Mouse (Mus musculus): Measurements from ENCODE around the gene Glyctk.

DNA sequence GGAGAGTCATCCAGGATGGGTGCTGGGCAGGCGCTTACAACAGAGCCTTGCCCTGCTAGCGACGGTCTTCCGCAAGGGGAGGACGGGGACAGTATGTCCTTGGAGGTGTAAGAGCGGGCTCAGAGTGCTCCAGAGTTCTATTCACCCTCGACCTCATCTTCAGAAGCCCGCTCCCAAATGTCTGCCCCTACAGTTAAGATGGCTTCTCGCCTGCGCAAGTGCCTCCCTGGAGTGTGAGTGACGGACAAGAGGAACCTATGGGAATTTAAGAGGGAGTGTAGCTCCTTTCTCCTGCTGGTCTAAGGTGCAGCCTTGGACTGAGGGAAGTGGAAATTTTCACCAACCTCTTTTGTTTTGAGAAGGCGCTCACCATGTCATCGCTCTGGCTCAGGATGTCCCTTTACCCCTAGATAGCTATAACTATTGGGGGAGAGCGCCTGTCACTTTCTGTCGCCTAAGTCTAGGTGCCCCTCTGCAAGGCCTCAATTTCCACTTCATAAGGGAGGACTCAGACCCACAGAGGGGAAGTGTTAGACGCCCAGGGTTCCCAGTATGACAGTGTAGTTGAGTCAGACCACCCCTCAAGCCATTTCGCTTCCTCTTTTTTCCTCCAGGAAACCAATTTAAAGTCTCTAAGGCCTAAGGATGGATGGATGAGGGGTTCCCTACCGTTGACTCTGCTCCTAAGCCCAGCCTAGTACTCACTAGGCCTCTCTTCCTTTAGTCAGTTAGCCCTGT, 41.8 kb upstream of the Glyctk start, which contains the start of gene Ppm1m:
- TF ChIP-seq CTCF (conservative IDR thresholded peaks at IDR 0.05; ENCODE audit: insufficient read depth, insufficient read length, low read depth, low read length) (no peak), POLR2A (IDR thresholded peaks at IDR 0.05; ENCODE audit: low read depth, low read length) (no peak)

All from kidney, adult 2 months (tissue).